Mouse (Mus musculus) forebrain, postnatal 0 days (tissue): ENCODE measurements around the gene Fam49a. TPM values are rescaled to one million over a fixed set of nuclear protein-coding genes. Genes with fewer than 3 reads are reported as not detected.

Experiments used
- ATAC-seq: fragments of 200-750 bp; cut with Nextera tagmentation; 2 replicates; pipeline ENCODE4 v1.8.0; 2017; ENCODE audit warnings: mild to moderate bottlenecking, moderate library complexity
- DNase-seq: peaks from one replicate; pipeline ENCODE4 v3.0.0-alpha.2; 2015
- H3K27ac ChIP-seq: fragments of 300-500 bp; sonication (generic); 2 replicates; pipeline ENCODE4 v1.5.1; 2014; ENCODE audit warnings: low read depth, mild to moderate bottlenecking, antibody characterized with exemption, low read length, moderate library complexity, mixed read lengths
- H3K27me3 ChIP-seq: fragments of 300-500 bp; sonication (generic); 2 replicates; pipeline ENCODE4 v1.6.1; 2014; ENCODE audit warnings: mild to moderate bottlenecking, low read length, mixed read lengths; ENCODE audit not compliant: insufficient read depth
- H3K36me3 ChIP-seq: fragments of 300-500 bp; sonication (generic); 2 replicates; pipeline ENCODE4 v1.6.1; 2014; ENCODE audit warnings: mild to moderate bottlenecking, moderate library complexity; ENCODE audit not compliant: insufficient read depth
- H3K4me1 ChIP-seq: fragments of 300-500 bp; sonication (generic); 2 replicates; pipeline ENCODE4 v1.6.1; 2014; ENCODE audit warnings: antibody characterized with exemption; ENCODE audit not compliant: insufficient read depth
- H3K4me2 ChIP-seq: fragments of 300-500 bp; sonication (generic); 2 replicates; pipeline ENCODE4 v1.6.1; 2014; ENCODE audit warnings: low read depth, mild to moderate bottlenecking, moderate library complexity
- H3K4me3 ChIP-seq: fragments of 300-500 bp; sonication (generic); 2 replicates; pipeline ENCODE4 v1.5.1; 2014; ENCODE audit warnings: low read depth, low read length, mixed read lengths
- H3K9ac ChIP-seq: fragments of 300-500 bp; sonication (generic); 2 replicates; pipeline ENCODE4 v1.6.1; 2014; ENCODE audit warnings: mild to moderate bottlenecking
- H3K9me3 ChIP-seq: fragments of 300-500 bp; sonication (generic); 2 replicates; pipeline ENCODE4 v1.6.1; 2016; ENCODE audit warnings: low read length
- CTCF ChIP-seq: sonication (generic); IDR thresholded peaks from 2 replicates; pipeline ENCODE4 v1.5.1; 2016; ENCODE audit warnings: antibody characterized with exemption, control low read depth, low read depth
- WGBS: fragments of 180-500 bp; shearing (Covaris S2); extraction: QIAGEN DNeasy Blood & Tissue Kit; methylation state at CpG from one replicate; pipeline ENCODE4 v1.1.7; 2014; 5-methylcytosine and 5-hydroxymethylcytosine counted together
- polyA plus RNA-seq: library from polyadenylated mRNA; unstranded; fragments of >200 nt; fragmentation: Nextera tagmentation; extraction: Ambion mirVana; gene quantifications from 2 replicates; pipeline ENCODE4 v1.2.1, GENCODE M21; 2015
- total RNA-seq: library from RNA; depleted of rRNA; stranded (reverse); fragments of >200 nt; gene quantifications from 2 replicates; pipeline ENCODE4 v1.2.3, GENCODE M21; 2014

The Fam49a gene
- total and polyA plus RNA-seq, 2 experiments from 2014 or later: 120 to 202 TPM

- no peaks in the 10 kb centered on the region for H3K27me3 ChIP-seq
- WGBS: 57% methylated on average over 2 of the region's 2 CpGs
- no peak overlapping the region; the same call in 1 of the 2 replicates for H3K27ac ChIP-seq
- DNase-seq (no peak), ATAC-seq (no peak)
- peaks cover 13% of the 10 kb centered on the region; the same call in 1 of the 2 replicates for H3K4me1 ChIP-seq
- no peak overlapping the region for H3K4me3 ChIP-seq
- no peak overlapping the region for H3K9ac ChIP-seq
- no peaks in the 10 kb centered on the region for H3K36me3 ChIP-seq
- H3K9me3 ChIP-seq: no peaks in the 10 kb centered on the region
- H3K4me2 ChIP-seq: no peak overlapping the region
- TF ChIP-seq CTCF: no peak
Measured at GRCm38 (mm10) chr12:12249521-12249920, 12.4 kb upstream of the Fam49a start.

GRCm38 (mm10) chr12:12253526-12253925 lies 8.4 kb upstream of the Fam49a start:
- H3K4me2 ChIP-seq: no peak overlapping the region
- DNase-seq (peak; percentile 76), ATAC-seq (peak; percentile 82)
- H3K27me3 ChIP-seq: no peaks in the 10 kb centered on the region
- H3K4me3 ChIP-seq: no peak overlapping the region
- H3K9me3 ChIP-seq: no peaks in the 10 kb centered on the region
- no peaks in the 10 kb centered on the region for H3K36me3 ChIP-seq
- WGBS: 47% methylated on average over 5 of the region's 5 CpGs
- no peak overlapping the region for H3K9ac ChIP-seq
- peak overlapping the region; percentile 71 for H3K27ac ChIP-seq
- no peak for TF ChIP-seq CTCF
- H3K4me1 ChIP-seq: peaks cover 13% of the 10 kb centered on the region; the same call in 1 of the 2 replicates

- Histone ChIP-seq H3K4me2 (no peak overlapping the region), H3K9ac (no peak overlapping the region), H3K27ac (peak overlapping the region; percentile 71), H3K27me3 (no peaks in the 10 kb centered on the region), H3K36me3 (no peaks in the 10 kb centered on the region), H3K4me1 (peaks cover 13% of the 10 kb centered on the region; the same call in 1 of the 2 replicates), H3K9me3 (no peaks in the 10 kb centered on the region), H3K4me3 (no peak overlapping the region)
- ATAC-seq: peak; percentile 79
- DNase-seq: peak; percentile 62
- no peak for TF ChIP-seq CTCF
- WGBS: 54% methylated on average over 4 of the region's 4 CpGs
Measured at GRCm38 (mm10) chr12:12254139-12254538, 7.8 kb upstream of the Fam49a start.

- Histone ChIP-seq H3K4me1 (peaks cover 32% of the 10 kb centered on the region), H3K36me3 (no peaks in the 10 kb centered on the region), H3K9me3 (no peaks in the 10 kb centered on the region), H3K9ac (peak overlapping the region; percentile 95), H3K4me2 (peak overlapping the region; percentile 67), H3K27ac (peak overlapping the region; percentile 91), H3K4me3 (peak overlapping the region; percentile 78), H3K27me3 (no peaks in the 10 kb centered on the region)
- DNase-seq (peak; percentile 41), ATAC-seq (peak; percentile 9)
- WGBS: 53% methylated on average over 9 of the region's 9 CpGs
- no peak for TF ChIP-seq CTCF
Measured at GRCm38 (mm10) chr12:12260979-12261960, 669 bp upstream of the Fam49a start.

- Histone ChIP-seq H3K4me1 (peaks cover 32% of the 10 kb centered on the region), H3K4me2 (peak overlapping the region; percentile 67), H3K27me3 (no peaks in the 10 kb centered on the region), H3K4me3 (peak overlapping the region; percentile 78), H3K27ac (peak overlapping the region; percentile 91), H3K36me3 (no peaks in the 10 kb centered on the region), H3K9me3 (no peaks in the 10 kb centered on the region), H3K9ac (peak overlapping the region; percentile 95)
- 0% methylated on average over 1 of the region's 1 CpGs for WGBS
- peak; percentile 69 for DNase-seq
- no peak for TF ChIP-seq CTCF
- peak; percentile 72 for ATAC-seq
Measured at GRCm38 (mm10) chr12:12263371-12263791, 1.4 kb downstream of the Fam49a start.

- Histone ChIP-seq H3K4me3 (peak overlapping the region; percentile 78), H3K9ac (peak overlapping the region; percentile 95), H3K9me3 (no peaks in the 10 kb centered on the region), H3K27ac (peak overlapping the region; percentile 91; the same call in 1 of the 2 replicates), H3K4me2 (peak overlapping the region; percentile 67), H3K36me3 (no peaks in the 10 kb centered on the region), H3K4me1 (peaks cover 32% of the 10 kb centered on the region), H3K27me3 (no peaks in the 10 kb centered on the region)
- DNase-seq (no peak), ATAC-seq (no peak)
- 69% methylated on average over 5 of the region's 5 CpGs for WGBS
- TF ChIP-seq CTCF: no peak
Measured at GRCm38 (mm10) chr12:12264151-12264550, 2.2 kb downstream of the Fam49a start.

GRCm38 (mm10) chr12:12266552-12266951 lies 4.6 kb downstream of the Fam49a start:
- peak overlapping the region; percentile 67; the same call in 1 of the 2 replicates for H3K4me2 ChIP-seq
- no peak for TF ChIP-seq CTCF
- no peak overlapping the region for H3K4me3 ChIP-seq
- ATAC-seq (no peak), DNase-seq (no peak)
- no peak overlapping the region for H3K9ac ChIP-seq
- 68% methylated on average over 1 of the region's 1 CpGs for WGBS
- no peaks in the 10 kb centered on the region for H3K9me3 ChIP-seq
- H3K27ac ChIP-seq: no peak overlapping the region
- no peaks in the 10 kb centered on the region for H3K27me3 ChIP-seq
- H3K36me3 ChIP-seq: no peaks in the 10 kb centered on the region
- peaks cover 33% of the 10 kb centered on the region for H3K4me1 ChIP-seq
